Mouse (Mus musculus): ENCODE measurements around the gene Tlnrd1.
A peak's percentile ranks its signal among the peaks of the same experiment; 100 is the strongest.

The Tlnrd1 gene

GRCm38 (mm10) chr7:83842486-83843259 is 41.4 kb downstream of the Tlnrd1 start:
- peak in 1 of 2 experiments; percentile 11 for DNase-seq

- DNase-seq, result no peak
Measured at GRCm38 (mm10) chr7:83840076-83840475, 44.0 kb downstream of the Tlnrd1 start.

DNA sequence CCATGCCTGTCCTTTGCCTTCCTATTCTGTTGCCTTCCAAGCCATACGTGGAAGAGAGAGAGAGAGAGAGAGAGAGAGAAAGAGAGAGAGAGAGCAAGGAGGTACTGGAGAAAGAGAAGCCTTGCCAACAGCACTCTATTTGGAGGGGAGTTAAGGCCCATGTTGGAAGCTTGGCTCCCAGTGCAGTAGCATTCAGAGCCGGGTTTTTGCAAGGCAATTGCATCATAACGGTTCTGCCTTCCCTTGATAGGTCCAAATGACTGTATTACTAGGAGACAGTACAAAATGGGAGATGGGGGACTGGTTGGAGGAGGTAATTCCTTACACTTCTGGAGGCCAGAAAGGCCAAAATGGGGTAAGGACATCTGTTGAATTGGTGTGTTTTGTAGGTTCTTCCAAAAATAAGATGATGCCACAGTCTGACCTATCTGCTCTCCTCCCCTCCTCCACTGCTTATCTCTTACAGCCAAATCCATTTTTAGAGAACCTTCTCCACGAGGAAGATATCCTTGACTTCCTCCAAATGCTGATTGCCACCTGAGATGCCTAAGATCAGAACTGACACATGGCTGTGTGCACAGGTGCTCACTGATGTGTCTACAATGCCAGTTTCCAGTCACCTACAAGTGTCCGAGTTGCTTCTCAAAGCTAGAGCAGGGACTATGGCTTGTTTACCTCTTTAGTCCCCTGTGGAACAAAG is 45.4 kb downstream of the Tlnrd1 start:
- no peak for DNase-seq
